Mouse (Mus musculus) CD4-positive, CD25-positive, alpha-beta regulatory T cell, adult 4 months (primary cell): Measurements from ENCODE around the gene Snhg11. TPM values are rescaled to one million over a fixed set of nuclear protein-coding genes. Genes with fewer than 3 reads are reported as not detected.
"Not testable (repeated sequence)": the region's sequence is repeated elsewhere in the genome, so short reads cannot be mapped to it uniquely, and the experiment has no call there.

Experiments
- ATAC-seq: one replicate; pipeline ENCODE4 v1.8.0; 2017
- polyA plus RNA-seq, 2 experiments: library from polyadenylated mRNA; unstranded; fragments of 100-300 nt; shearing (Covaris generic); gene quantifications; one replicate each; pipeline ENCODE4 v1.2.1; 2017

Snhg11 gene
- polyA plus RNA-seq, 2 experiments from 2014 or later: 0.09 TPM; not detected in 1

DNA sequence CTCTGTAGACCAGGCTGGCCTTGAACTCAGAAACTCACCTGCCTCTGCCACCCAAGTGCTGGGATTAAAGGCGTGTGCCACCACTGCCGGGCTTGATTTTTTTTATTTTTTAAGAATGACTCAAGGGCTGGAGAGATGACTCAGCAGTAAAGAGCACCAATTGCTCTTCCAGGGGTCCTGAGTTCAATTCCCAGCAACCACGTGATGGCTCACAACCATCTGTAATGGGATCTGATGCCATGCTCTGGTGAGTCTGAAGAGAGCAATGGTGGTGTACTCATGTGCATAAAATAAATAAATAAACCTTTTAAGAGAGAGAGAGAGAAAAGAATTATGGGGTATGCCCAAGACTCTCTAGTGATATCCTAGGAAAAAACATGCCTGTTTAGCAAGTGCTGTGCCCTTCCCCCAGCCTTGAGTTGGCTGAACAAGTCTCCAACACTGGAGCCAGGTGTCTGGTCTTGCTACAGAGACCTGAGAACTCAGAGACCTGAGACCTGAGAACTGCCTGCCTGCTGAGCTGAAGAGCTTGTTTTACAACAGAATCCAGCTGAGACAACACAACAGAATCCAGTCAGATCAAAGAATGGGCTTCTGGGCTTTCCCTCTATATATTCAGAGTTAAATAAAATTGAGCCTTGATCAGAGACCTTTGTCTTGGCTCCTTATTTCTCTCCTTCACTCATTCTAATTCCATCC lies 5.8 kb upstream of the Snhg11 start:
- no peak for ATAC-seq

DNA sequence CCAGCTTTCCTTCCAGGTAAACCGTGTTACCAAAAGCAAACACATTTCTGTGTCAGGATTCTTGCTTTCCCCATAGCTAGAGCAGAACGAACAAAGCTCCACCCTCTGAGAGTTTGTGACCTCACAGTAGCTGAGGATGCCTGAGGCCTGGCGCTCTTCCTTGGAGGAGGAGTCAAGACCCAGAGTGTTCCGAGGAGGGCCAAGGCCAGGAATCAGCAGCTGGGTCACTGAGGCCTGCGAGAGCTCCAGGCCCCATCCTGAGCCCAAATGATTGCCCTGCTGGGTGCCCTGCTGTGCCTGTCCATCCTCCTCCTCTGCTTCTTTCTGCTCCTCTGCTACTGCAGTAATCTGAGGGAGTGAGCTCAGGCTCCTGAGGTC lies 5.3 kb upstream of the Snhg11 start:
- ATAC-seq: no peak

DNA sequence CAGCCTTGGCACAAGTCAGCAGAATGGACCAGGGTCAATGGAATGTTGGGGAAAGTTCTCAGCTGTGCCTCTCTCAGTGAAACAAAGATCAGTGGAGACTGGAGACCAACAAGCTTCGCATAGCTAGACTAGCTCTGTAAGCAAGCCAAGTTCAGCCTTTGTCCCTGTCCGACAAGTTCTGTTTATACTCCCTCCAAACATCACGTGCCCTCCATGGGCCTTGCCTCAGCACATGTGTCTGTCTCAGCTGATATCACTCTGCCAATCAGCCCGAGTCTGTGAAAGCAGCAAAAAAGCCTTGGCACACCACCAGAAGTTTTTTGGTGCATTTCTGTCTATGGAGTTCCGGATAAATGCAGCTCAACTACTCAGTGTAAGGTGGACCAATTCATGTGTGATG lies 2.4 kb upstream of the Snhg11 start:
- no peak for ATAC-seq

DNA sequence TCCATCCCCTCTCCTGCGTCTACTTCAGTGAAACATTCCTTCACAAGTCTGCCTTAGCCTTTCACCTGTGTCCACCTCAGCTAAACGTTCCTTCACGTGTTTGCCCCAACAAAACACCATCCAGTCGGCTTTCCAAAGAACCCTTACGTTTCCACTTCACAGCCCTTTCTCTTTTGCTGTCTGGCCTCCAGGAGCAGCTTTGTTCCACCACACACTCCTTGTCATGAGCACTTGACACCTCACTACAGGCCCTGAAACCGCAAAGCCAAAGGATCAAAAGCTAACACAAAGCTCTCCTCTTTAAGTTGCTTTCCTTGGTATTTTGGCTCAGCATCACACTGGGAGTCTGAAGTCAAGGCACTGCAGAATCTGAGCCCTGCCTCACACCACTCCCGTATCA lies 1.9 kb upstream of the Snhg11 start:
- ATAC-seq: no peak

DNA sequence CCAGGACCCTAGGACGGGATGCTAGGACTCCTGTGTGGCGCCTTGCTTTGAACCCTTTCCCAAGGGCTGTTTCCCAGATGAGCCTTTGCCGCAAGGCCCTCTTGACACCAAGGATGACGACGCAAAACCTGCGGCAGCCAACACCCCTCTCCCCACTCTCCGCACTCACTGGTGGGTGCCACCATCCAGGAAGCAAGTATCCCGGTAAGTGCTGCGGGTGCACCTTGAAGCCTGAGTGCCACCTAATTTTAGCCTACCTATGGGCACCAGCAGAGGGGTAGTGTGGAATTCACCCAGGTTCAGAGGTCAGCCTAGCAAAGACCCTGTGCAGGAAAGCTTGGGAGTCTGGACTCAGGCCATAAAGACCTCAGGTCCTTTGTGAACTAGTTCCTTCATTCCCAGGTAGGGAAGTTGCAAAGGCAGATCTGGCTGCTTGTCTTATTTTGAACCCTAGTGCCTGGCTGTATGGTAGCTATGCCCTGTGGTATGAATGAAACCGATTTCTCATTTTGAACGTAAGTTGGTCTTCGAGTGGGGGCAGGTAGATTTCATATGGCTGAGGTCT lies 767 bp downstream of the Snhg11 start:
- no peak for ATAC-seq

DNA sequence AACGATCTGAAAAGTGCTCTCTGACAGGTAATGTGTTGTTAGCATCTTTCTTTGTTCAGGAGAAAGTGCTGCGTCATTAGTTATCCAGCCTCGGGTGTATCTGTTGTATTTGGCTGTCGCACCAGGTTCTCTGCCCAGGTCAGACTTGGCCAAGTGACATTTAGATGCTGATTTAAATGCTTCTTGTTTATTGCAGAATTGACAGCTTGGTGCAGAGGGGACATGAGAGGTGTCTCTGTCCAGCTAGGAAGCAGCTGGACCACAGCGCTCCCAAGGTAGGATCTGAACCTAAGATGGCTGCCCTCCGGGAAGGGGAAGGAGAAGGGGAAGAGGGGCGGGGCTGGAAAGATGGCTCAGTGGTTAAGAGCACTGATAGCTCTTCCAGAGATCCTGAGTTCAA lies 1.4 kb downstream of the Snhg11 start:
- ATAC-seq: no peak

DNA sequence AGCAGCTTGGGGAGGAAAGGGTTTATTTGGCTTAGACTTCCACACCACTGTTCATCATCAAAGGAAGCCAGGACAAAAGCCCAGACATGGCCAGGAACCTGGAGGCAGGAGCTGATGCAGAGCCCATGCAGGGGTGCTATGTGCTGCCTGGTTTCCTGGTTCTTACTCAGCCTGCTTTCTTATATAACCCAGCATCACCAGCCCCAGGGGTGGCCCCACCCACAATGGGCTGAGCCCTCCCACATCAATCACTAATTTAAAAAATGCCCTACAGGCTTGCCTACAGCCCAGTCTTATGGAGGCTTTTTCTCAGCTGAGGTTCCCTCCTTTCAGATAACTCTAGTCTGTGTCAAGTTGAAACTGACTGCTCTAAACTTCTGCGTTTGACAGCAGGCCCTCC lies 2.4 kb downstream of the Snhg11 start:
- ATAC-seq: no peak

DNA sequence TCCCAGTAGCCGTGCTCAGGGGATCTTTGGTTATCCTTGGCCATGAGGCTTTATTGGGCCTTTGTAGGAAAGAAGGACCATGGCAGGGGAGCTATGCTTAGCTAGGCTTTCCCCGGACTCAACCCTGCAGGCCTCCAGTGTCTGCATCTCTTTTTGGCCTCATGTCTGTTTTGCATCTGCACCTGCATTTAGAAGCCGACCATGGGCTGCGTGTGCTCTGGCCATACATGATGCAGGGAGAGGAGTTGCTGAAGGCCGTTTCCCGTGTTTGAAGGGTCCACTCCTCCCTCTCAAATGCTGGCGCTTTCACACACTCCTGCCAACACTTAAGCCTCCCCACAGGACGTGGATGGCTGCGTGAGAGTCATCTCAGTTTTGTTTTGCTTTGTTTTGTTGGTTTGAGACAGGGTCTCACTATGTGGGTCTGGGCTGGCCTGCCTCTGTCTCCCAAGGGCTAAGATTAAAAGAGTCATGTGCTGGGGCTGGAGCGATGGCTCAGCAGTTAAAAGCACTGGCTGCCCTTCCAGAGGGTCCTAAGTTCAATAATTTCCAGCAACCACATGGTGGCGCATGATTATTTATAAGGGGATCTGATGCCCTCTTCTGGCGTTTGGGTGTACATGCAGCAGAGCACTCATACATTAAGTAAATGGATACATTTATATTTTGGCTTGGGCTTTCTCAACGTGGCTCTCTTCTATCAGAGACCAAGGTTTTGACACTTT lies 4.1 kb downstream of the Snhg11 start:
- peak; percentile 84 for ATAC-seq

DNA sequence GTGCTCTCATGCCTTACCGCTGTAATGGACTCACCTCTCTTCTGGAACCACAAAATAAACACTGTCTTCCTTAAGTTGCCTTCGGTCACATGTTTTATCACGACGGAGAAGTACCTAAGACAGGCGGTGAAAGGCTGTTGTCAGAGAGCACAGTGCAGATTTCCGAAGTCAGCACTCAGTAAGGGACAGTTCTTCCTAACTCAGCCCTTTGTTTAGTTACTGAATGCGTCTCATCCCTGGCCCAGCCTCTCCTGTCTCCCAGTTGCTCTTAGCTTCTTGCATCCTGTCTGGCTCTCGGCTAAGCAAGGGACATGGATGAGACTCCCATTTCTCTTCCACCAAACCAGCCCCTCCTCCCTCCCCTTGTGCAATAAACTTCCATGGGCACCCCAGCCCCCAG lies 10.6 kb downstream of the Snhg11 start:
- no peak for ATAC-seq

DNA sequence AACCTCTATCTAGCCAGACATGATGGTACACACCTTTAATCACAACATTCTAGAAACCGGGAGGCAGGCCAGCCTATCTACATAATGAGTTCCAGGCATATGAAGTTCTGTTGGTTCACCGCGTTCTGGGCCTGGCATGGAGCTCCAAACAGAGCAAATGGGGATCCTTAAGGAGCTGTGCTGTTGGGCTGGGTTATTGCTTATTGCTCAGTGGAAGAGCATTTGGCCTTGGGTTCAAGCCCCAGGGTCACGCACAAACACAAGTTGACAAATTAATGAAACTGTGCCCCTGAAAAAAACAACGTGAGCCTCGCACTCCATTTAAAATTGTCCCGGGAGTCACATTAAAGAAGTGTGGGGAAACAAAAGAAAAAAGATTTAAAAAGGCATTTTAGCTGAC lies 14.0 kb downstream of the Snhg11 start:
- ATAC-seq: no peak

DNA sequence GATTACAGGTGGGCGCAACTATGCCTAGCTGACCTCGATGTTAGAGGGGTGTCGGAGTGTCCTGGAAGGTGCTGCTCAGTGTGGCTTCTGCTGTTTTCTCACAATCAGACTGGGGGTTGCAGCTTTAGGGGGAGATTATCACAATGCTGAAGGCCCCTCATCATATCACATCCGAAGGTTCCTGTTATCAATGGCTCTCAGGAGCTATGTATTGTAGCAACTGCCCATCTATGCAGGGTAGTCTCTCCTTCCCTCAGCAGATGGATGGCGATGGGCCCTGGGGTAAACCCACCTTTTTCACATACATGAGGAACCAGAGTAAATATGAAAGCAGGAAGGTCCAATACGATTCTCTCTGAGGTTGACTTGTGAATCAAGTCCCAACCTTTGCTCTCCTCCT lies 20.9 kb downstream of the Snhg11 start:
- ATAC-seq: no peak

DNA sequence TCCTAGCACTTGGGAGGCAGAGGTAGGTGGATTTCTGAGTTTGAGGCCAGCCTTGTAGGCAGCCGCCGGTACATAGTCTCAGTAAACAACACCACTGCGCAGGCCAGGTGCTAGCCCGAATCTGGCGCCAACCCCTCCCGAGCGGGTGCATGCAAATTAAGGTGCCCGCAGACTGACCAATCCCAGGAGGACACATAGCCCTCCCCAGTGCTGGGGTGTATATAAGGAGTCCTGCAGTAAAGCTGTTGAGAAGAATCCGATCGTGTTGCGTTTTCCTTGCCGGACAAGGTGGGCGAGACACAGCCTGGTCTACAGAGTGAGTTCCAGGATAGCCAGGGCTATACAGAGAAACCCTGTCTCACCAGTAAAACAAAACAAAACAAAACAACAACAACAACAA lies 21.7 kb downstream of the Snhg11 start:
- not testable (repeated sequence) for ATAC-seq

DNA sequence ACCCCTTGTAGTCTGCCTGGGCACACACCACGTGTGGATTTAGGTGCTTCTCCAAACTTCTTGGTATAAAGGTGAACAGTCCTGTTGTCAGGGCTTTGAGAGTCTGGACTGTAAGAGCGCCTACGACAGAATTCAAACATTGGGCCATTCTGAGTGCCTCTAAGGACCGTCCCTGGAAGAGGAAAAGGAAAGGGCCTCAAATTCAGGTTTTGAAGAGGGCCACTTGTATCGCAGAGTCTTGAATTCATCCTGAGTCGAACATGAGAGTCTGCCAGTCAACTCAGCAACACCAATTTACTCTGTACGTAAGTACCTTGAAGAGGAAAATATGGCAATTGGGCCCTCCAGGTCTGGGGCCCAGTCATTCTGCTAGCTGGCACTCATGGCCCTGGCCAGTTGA lies 27.5 kb downstream of the Snhg11 start:
- no peak for ATAC-seq

DNA sequence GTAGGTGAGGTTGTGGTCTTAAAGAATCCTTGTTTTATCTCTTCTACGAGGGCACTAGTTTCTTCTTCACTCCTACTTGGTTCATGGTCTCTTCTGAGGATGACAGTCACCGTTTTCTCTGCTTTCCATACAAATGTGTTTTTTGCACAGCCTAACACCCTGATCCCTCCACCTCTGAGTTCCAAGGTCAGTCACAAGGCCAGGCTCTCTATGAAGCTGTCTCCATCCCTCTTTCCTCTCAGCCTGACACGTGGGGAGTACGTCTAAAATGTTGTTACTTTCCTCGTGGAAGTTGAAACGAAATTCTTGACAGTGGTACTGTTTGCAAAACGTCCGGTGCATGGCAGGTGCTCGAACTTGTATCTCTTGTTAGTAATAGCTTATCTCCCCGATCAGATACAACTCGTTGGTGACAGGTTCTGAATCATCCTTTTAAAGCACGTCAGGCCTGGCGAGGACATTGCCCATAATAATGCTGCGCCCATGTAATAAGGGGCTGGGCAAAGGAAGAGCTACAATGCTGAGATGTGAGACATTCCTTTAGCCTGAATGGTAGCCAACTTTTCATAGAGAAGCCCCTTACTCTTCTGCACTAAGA lies 33.7 kb downstream of the Snhg11 start:
- ATAC-seq: peak; percentile 55

DNA sequence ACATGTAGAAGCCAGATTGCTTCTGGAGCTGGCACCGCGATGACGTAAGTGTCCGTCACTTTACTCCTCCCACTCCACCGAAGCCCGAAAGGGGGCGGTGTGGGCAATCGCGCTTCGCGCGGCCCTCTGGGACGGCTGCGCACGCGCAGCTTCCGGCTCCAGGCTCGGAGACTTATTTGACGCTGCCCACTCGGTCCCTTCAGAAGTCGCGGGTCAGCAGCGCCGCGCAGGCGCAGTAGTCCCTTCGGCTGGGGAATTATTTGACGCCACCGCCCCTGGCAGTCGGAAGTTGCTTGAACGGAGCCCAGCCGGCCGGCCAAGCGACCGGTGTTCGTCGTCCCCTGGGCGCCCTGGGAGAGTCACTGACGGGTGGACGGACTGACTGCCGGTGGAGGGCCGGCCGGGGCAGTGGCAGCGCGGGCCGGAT lies 34.2 kb downstream of the Snhg11 start, which contains the start of gene Ralgapb:
Gene Ralgapb, plus strand, starts transcription at position 254 of the 427 bp plus-strand sequence.
- peak; percentile 90 for ATAC-seq

DNA sequence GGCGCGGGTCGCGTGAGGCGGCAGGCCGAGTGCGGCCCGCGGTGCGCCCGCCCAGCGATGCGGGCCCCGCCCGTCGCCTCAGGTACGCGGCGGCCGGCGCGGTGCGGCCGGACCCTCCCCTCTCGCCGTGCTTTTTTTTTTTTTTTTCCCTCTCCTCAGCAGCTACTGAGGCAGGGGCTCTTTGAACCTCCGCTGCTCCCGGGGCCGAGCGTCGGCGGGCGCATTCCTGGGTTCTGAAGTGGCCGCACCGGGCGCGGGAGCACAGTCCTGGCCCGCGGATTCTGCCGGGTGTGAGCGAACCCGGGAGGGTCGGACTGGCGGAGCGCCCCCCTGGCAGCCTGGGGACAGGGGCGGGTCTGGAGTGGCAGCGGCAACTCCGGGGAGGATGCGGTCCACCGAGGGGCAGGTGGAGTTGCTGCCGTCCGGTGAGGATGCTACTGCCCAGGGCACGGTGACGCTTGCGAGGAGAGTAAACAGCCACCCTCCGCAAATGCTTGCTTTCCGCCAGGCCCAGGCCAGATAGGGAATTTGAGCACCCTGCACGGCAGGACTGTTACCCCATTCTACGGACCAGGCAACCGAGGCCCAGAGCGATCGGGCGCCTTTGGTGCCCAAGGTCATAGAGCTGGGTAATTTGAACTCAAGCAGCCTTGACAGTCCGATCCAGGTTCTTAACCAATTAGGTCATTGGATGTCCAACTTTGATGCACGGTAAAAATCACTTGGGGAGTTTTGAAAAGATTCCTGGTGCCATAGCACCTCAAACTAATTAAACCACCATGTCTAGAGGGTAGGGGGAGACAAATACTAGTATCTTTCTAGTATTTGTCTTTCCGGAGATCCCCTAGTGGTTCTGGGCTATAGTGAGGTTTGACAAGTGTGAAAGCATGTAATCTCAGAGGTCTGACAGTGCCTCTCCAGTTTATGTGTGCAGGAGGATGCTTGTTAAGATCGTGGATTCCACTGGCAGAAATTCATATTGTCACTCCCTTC lies 34.9 kb downstream of the Snhg11 start:
- ATAC-seq: peak; percentile 27

DNA sequence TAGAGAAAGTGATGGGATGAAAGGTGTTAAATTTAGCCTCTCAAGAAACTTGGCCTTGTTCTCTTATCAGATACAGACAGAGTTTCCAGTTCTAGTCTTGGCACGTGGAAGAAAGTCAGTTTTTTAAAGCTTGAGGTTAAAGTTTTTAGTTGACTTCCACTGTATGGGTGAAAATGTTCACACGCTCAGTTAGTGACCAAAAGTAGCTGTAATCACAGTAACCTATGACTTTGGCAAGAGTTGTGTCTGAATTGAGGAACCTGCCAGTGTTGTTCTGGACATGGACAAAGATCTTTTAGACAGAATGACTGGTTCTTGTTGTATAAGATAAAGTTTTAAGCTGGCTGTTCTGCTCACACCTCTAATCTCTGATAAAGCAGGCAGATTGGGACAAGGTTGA lies 37.8 kb downstream of the Snhg11 start:
- no peak for ATAC-seq

DNA sequence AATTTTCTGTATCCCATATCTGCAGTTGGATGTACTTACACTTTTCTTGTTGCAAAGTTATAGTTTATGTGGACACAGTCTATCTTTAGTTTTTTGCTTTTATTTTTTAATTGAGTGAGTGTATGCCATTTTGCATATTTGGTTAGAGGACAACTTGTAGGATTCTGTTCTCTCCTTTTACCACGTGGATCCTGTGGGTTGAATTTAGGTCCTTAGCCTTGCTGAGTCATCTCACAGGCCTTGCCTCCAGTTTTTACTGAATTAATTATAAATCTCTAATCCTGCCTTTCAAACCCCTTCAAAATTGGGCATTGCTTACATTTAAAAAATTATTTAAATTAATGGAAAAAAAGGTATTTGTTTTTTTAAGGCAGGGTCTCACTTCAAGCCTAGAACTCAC lies 40.4 kb downstream of the Snhg11 start:
- ATAC-seq: no peak

DNA sequence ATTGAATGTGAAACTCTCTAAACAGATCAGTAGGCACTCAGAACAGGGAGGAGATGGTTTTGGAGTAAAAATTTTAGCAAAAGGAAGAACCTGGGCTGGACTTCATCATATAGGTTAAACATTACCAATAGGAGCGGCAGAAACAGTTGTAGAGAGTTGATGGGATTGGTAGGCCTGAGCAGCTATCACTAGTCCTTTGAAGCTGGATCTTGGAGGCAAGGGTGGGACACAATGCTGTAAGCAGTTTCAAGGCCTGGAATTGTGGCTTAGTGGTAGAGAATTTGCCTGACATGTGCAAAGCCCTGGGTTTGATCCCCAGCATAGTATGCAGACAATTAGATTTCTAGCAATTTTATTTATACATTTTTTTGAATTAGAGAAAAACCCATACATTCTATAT lies 43.2 kb downstream of the Snhg11 start:
- ATAC-seq: no peak
